Mouse (Mus musculus): Measurements from ENCODE around the gene Hmgb2.
"Not testable (repeated sequence)": the region's sequence is repeated elsewhere in the genome, so short reads cannot be mapped to it uniquely, and the experiment has no call there.

- TF ChIP-seq POLR2A (IDR thresholded peaks at IDR 0.05; ENCODE audit: low read depth, low read length); CTCF (IDR thresholded peaks at IDR 0.05; ENCODE audit: borderline replicate concordance, insufficient read depth, low read length): not testable (repeated sequence)
Measured at GRCm38 (mm10) chr8:57516685-57517084, 5.0 kb downstream of the Hmgb2 start.
